Mouse (Mus musculus): ENCODE data around the gene Rassf7. TPM values are rescaled to one million over a fixed set of nuclear protein-coding genes. Genes with fewer than 3 reads are reported as not detected.

The Rassf7 gene
- total and polyA plus RNA-seq, 3 experiments, result 0.25 to 3.3 (median 0.42) TPM

DNA sequence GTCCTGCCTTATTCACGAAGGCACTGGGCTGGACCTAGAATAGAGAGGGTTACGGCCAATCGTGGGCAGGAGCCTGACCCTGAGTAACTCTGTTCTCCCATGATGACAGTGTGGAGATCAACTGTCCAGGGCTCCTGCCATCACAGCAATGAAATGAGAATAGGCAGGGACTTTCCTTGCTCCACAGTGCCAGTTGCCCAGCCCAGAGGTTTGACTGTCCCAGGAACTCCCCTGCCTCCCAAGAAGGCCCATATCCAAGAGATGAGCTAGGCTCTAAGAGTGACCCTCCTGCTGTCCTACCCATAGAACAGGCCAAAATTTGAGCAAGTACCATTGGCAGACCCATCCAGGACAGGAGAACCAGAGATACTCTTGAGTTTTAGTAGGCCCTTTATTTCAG lies 26.9 kb upstream of the Rassf7 start:
- DNase-seq, result no peak
- H3K4me3 ChIP-seq, result no peak overlapping the region
- no peaks in the 10 kb centered on the region for H3K27me3 ChIP-seq (ENCODE audit: control insufficient read depth, insufficient read depth, low read length)
- intact Hi-C loops (cut with DNase I), result no loop called here
- H3K36me3 ChIP-seq (ENCODE audit: control insufficient read depth, insufficient read depth, low read length), result no peaks in the 10 kb centered on the region
- no peak overlapping the region for H3K9ac ChIP-seq (ENCODE audit: low read depth, low read length)
- H3K27ac ChIP-seq, result no peak overlapping the region
- WGBS, result 96% methylated on average over 3 of the region's 3 CpGs
- H3K4me1 ChIP-seq (ENCODE audit: control insufficient read depth, insufficient read depth, low read length), result peaks cover 9% of the 10 kb centered on the region
- H3K79me2 ChIP-seq (replicated peaks; ENCODE audit: control insufficient read depth, insufficient read depth, low read length), result peaks cover 1% of the 10 kb centered on the region; the same call in 1 of the 2 replicates
- TF ChIP-seq POLR2A (IDR thresholded peaks at IDR 0.05; ENCODE audit: insufficient read depth, low read depth, low read length) (no peak), CTCF (IDR thresholded peaks at IDR 0.05) (no peak), EP300 (IDR thresholded peaks at IDR 0.05; ENCODE audit: insufficient read depth, low read depth, low read length) (no peak)

DNA sequence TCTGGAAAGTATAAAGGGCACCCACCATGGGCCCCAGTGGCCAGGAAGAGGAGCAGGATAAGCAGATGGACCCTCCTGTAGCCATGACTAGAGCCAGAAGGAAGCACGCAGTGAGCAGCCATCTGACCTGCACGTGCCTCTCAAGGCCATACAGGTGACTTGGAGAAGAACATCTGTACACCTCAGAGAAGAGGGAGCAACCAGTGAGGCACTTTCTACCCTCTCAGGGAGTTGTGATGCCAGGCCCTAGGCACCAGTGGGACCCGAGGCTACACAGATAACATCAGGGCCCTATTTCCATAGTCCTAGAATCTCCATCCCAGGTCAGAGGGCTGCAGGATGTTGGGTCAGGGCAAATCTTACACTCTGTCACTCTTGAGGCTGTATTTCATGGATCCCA lies 25.4 kb upstream of the Rassf7 start:
- no peak for DNase-seq
- Histone ChIP-seq H3K9ac (ENCODE audit: low read depth, low read length) (no peak overlapping the region), H3K36me3 (ENCODE audit: control insufficient read depth, insufficient read depth, low read length) (no peaks in the 10 kb centered on the region), H3K4me3 (no peak overlapping the region), H3K27me3 (ENCODE audit: control insufficient read depth, insufficient read depth, low read length) (no peaks in the 10 kb centered on the region), H3K27ac (no peak overlapping the region), H3K79me2 (replicated peaks; ENCODE audit: control insufficient read depth, insufficient read depth, low read length) (peaks cover 1% of the 10 kb centered on the region; the same call in 1 of the 2 replicates), H3K4me1 (ENCODE audit: control insufficient read depth, insufficient read depth, low read length) (peaks cover 11% of the 10 kb centered on the region)
- 77% methylated on average over 3 of the region's 3 CpGs for WGBS
- TF ChIP-seq CTCF (IDR thresholded peaks at IDR 0.05), result no peak
- no peak for TF ChIP-seq EP300 (IDR thresholded peaks at IDR 0.05; ENCODE audit: insufficient read depth, low read depth, low read length)
- TF ChIP-seq POLR2A (IDR thresholded peaks at IDR 0.05; ENCODE audit: insufficient read depth, low read depth, low read length), result no peak
- intact Hi-C loops (cut with DNase I), result loop anchor here (5.0 kb wide), 1 partner anchor 248 kb away; the partner anchor contains the start of gene Pgghg

DNA sequence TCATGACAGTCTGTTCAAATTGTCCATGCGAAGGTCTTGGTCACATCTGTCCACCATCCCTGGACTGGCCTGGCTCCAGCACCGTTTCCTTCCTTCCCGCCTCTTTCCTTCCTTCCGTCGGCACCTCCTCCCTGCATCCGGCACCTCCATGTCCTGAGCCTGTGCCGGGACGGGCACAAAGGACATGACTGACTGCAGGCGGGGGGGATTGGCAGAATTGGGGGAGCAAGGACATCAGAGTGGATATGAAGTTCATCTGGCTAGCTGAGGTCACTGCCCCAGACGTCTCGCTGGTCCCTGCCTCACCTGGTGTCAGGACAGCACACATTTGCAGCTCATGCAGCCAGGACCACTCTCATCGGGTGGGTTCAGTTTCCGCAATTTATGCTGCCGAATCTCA lies 24.6 kb upstream of the Rassf7 start:
- DNase-seq, result peak; percentile 37 to 55
- Histone ChIP-seq H3K4me1 (ENCODE audit: control insufficient read depth, insufficient read depth, low read length) (peaks cover 11% of the 10 kb centered on the region), H3K79me2 (replicated peaks; ENCODE audit: control insufficient read depth, insufficient read depth, low read length) (peaks cover 1% of the 10 kb centered on the region; the same call in 1 of the 2 replicates), H3K4me3 (no peak overlapping the region), H3K36me3 (ENCODE audit: control insufficient read depth, insufficient read depth, low read length) (no peaks in the 10 kb centered on the region), H3K27me3 (ENCODE audit: control insufficient read depth, insufficient read depth, low read length) (no peaks in the 10 kb centered on the region), H3K9ac (ENCODE audit: low read depth, low read length) (no peak overlapping the region), H3K27ac (peak overlapping the region; percentile 41)
- WGBS, result 57% methylated on average over 14 of the region's 14 CpGs
- no peak for TF ChIP-seq CTCF (IDR thresholded peaks at IDR 0.05)
- 0 out of 2 replicates have a peak, but pooled peaks have one; percentile 37 for TF ChIP-seq EP300 (IDR thresholded peaks at IDR 0.05; ENCODE audit: insufficient read depth, low read depth, low read length)
- TF ChIP-seq POLR2A (IDR thresholded peaks at IDR 0.05; ENCODE audit: insufficient read depth, low read depth, low read length), result 0 out of 2 replicates have a peak, but pooled peaks have one; percentile 17
- intact Hi-C loops (cut with DNase I), result loop anchor here (5.0 kb wide), 1 partner anchor 249 kb away; the partner anchor contains the start of gene Pgghg

DNA sequence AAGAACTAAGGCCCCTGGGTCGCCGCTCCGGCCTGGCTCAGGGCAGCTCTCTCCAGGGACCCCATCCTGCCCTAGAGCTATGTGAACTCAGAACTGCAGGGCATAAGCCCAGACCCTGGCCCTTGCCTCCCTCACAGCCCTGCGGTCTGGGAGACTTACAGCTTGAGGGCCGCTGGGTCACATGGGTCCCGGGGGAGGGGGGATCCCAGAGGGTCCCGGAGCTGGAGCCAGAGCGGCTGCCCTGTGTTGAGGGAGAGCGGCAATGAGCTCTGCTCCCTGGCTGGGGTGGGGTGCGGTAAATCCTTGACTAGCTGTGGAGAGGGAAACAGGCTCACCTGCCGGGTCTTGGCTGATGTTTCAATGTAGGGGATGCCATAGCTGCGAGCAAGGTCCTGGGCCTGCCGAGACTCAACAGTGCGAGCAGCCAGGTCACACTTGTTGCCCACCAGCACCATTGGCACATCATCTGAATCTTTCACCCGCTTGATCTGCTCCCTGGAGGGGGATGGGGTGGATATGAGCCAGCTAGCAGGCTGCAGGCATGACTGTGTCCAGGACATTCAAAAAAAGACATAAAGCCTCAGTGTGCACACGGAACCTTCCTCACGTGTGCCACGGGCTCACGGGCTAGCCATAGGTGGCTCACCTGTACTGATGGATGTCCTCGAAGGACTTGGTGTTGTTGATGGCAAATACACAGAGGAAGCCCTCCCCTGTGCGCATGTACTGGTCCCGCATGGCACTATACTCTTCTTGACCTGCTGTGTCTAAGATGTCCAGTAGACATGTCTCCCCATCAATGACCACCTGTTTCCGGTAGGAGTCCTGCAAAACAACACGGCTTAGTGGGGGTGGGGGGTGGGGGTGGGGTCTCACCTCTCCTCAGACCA lies 23.6 kb upstream of the Rassf7 start:
- Histone ChIP-seq H3K9ac (ENCODE audit: low read depth, low read length) (no peak overlapping the region), H3K27ac (no peak overlapping the region; the same call in 1 of the 2 replicates), H3K4me1 (ENCODE audit: control insufficient read depth, insufficient read depth, low read length) (peaks cover 11% of the 10 kb centered on the region), H3K36me3 (ENCODE audit: control insufficient read depth, insufficient read depth, low read length) (no peaks in the 10 kb centered on the region), H3K79me2 (replicated peaks; ENCODE audit: control insufficient read depth, insufficient read depth, low read length) (peaks cover 1% of the 10 kb centered on the region; the same call in 1 of the 2 replicates), H3K4me3 (no peak overlapping the region), H3K27me3 (ENCODE audit: control insufficient read depth, insufficient read depth, low read length) (no peaks in the 10 kb centered on the region)
- 88% methylated on average over 24 of the region's 24 CpGs for WGBS
- intact Hi-C loops (cut with DNase I), result loop anchor here (5.0 kb wide), 1 partner anchor 250 kb away; the partner anchor contains the start of gene Pgghg
- no peak for TF ChIP-seq EP300 (IDR thresholded peaks at IDR 0.05; ENCODE audit: insufficient read depth, low read depth, low read length)
- TF ChIP-seq CTCF (IDR thresholded peaks at IDR 0.05), result no peak
- no peak for TF ChIP-seq POLR2A (IDR thresholded peaks at IDR 0.05; ENCODE audit: insufficient read depth, low read depth, low read length)
- DNase-seq, result no peak

DNA sequence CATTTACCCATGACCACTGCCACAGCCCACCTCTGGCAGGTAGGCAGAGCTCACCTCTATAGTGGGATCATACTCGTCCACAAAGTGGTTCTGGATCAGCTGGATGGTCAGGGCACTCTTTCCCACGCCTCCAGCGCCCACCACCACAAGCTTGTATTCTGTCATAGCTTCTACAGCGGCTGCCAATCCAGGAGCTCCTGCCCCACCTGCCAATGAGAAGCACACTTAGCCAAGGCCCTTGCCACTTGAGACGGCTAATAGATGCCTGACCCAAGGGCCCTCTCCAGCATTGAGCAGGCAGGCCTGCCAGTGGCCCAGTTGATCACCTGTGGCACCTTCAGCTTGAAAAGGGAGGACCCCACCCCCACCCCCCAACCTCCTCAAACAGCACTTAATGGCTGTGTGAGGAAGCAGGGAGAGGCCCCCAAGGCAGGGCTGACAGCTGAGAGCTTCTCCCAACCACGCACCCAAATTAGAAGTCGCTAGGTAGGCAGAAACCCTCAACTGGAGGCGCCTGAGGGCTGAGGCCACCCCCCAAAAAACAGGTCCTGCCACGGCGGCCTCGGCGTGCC lies 22.8 kb upstream of the Rassf7 start:
- H3K36me3 ChIP-seq (ENCODE audit: control insufficient read depth, insufficient read depth, low read length), result no peaks in the 10 kb centered on the region
- H3K27ac ChIP-seq, result peak overlapping the region; percentile 92
- H3K9ac ChIP-seq (ENCODE audit: low read depth, low read length), result peak overlapping the region; percentile 94
- no peak for DNase-seq
- peaks cover 11% of the 10 kb centered on the region for H3K4me1 ChIP-seq (ENCODE audit: control insufficient read depth, insufficient read depth, low read length)
- H3K79me2 ChIP-seq (replicated peaks; ENCODE audit: control insufficient read depth, insufficient read depth, low read length), result peaks cover 1% of the 10 kb centered on the region; the same call in 1 of the 2 replicates
- H3K4me3 ChIP-seq, result peak overlapping the region; percentile 95
- 34% methylated on average over 12 of the region's 12 CpGs for WGBS
- no peak for TF ChIP-seq CTCF (IDR thresholded peaks at IDR 0.05)
- TF ChIP-seq EP300 (IDR thresholded peaks at IDR 0.05; ENCODE audit: insufficient read depth, low read depth, low read length), result no peak
- TF ChIP-seq POLR2A (IDR thresholded peaks at IDR 0.05; ENCODE audit: insufficient read depth, low read depth, low read length), result no peak
- no peaks in the 10 kb centered on the region for H3K27me3 ChIP-seq (ENCODE audit: control insufficient read depth, insufficient read depth, low read length)
- intact Hi-C loops (cut with DNase I), result loop anchor here (5.0 kb wide), 1 partner anchor 251 kb away; the partner anchor contains the start of gene Pgghg

Data from heart, adult 2 months (tissue).